Mouse (Mus musculus): ENCODE measurements at regions not wholly inside any gene's neighbourhood (a gene's known extent, or its start where the extent isn't known, plus 50 kb on each side); places are given as distances from the start of the nearest gene placed in this dataset.

- peak; percentile 35 to 78 for DNase-seq
Measured at GRCm38 (mm10) chr2:10825278-10826133, 346.4 kb upstream of the Prkcq start.

- no peak for DNase-seq
Measured at GRCm38 (mm10) chr2:10826134-10826767, 345.7 kb upstream of the Prkcq start.

GRCm38 (mm10) chr2:10839976-10840375 lies 331.9 kb upstream of the Prkcq start:
- DNase-seq: no peak

GRCm38 (mm10) chr2:10861654-10862292 lies 310.1 kb upstream of the Prkcq start:
- DNase-seq: no peak

- DNase-seq: no peak
Measured at GRCm38 (mm10) chr2:10864451-10864850, 307.5 kb upstream of the Prkcq start.

- DNase-seq: no peak
Measured at GRCm38 (mm10) chr2:10874303-10874702, 297.6 kb upstream of the Prkcq start.

GRCm38 (mm10) chr2:10901926-10902325 lies 270.0 kb upstream of the Prkcq start:
- DNase-seq: no peak

GRCm38 (mm10) chr2:10919955-10920354 lies 252.0 kb upstream of the Prkcq start:
- DNase-seq: no peak

GRCm38 (mm10) chr2:10920686-10921485 lies 251.0 kb upstream of the Prkcq start:
- DNase-seq: no peak

GRCm38 (mm10) chr2:10921486-10922450 lies 250.1 kb upstream of the Prkcq start:
- DNase-seq: no peak

GRCm38 (mm10) chr2:10923984-10924383 lies 247.9 kb upstream of the Prkcq start:
- no peak for DNase-seq

- DNase-seq: no peak
Measured at GRCm38 (mm10) chr2:10925361-10925760, 246.5 kb upstream of the Prkcq start.

- peak; percentile 18 to 36 for DNase-seq
Measured at GRCm38 (mm10) chr2:10937405-10937804, 234.5 kb upstream of the Prkcq start.

- no peak for DNase-seq
Measured at GRCm38 (mm10) chr2:10965224-10965623, 206.7 kb upstream of the Prkcq start.

GRCm38 (mm10) chr2:10966891-10967290 lies 205.0 kb upstream of the Prkcq start:
- peak; percentile 9 to 19 for DNase-seq

- no peak for DNase-seq
Measured at GRCm38 (mm10) chr2:10969111-10969689, 202.7 kb upstream of the Prkcq start.

GRCm38 (mm10) chr2:10972051-10972450 lies 199.9 kb upstream of the Prkcq start:
- DNase-seq: peak in 1 of 2 experiments; percentile 6

- DNase-seq: peak in 1 of 2 experiments; percentile 13
Measured at GRCm38 (mm10) chr2:10978772-10979171, 193.1 kb upstream of the Prkcq start.

GRCm38 (mm10) chr2:10986101-10986500 lies 185.8 kb upstream of the Prkcq start:
- no peak for DNase-seq

- DNase-seq: no peak
Measured at GRCm38 (mm10) chr2:10990043-10990728, 181.7 kb upstream of the Prkcq start.
